Mouse (Mus musculus): ENCODE measurements at regions not wholly inside any gene's neighbourhood (a gene's known extent, or its start where the extent isn't known, plus 50 kb on each side); places are given as distances from the start of the nearest gene placed in this dataset.

DNA sequence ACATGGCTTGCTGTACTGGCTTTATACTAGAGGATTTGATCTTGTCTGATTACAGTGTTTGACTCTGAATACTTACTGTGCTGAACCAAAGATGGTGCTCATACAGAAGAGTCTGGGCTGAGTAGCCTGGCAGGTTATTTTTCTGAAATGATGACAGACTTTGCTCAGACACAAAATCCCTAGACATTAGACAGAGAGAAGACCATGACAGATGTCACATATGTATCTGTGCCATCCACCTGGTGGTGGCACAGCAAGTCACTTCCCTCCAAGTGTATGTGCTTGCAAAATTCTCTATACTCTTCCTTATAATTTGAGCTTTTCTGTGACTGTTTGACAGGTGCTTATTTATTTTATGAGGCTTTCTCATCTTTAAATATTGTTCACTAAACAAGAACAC is 80.7 kb downstream of the Gm7361 start:
- Histone ChIP-seq H3K4me1 (replicated peaks; ENCODE audit: control insufficient read depth, insufficient read depth) (no peaks in the 10 kb centered on the region), H3K9ac (ENCODE audit: low read length) (no peak overlapping the region), H3K4me3 (ENCODE audit: low read depth, low read length) (no peak overlapping the region), H3K9me3 (ENCODE audit: control insufficient read depth, low read length) (no peaks in the 10 kb centered on the region), H3K27ac (replicated peaks) (no peak overlapping the region), H3K36me3 (ENCODE audit: control insufficient read depth, insufficient read depth, low read length) (no peaks in the 10 kb centered on the region), H3K4me2 (replicated peaks; ENCODE audit: low read depth) (no peak overlapping the region), H3K27me3 (ENCODE audit: control insufficient read depth, insufficient read depth, low read length) (no peaks in the 10 kb centered on the region)
- DNase-seq (ENCODE audit: low spot score) (no peak), ATAC-seq (ENCODE audit: low FRiP score, low TSS enrichment) (no peak)
- TF ChIP-seq CTCF (IDR thresholded peaks at IDR 0.05; ENCODE audit: low read depth): no peak
- TF ChIP-seq EP300 (optimal IDR thresholded peaks at IDR 0.05): no peak

DNA sequence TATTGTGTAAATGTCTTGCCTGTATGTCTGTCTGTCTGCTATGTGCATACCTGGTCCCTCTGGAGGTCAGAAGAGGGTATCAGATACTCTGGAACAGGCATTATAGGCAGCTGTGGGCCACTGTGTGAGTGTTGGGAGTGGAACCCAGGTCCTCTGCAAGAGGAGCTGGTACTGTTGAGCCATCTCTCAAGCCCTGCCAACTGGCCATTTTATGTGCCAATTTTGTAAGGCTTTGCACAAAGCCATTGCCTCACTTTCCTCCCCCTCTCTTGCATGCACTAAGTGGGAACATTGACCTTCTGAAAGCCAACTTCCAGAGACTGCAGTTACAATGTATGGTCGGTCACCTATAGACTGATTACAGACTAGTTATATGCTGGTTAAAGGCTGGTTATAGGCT is 81.8 kb downstream of the Gm7361 start:
- DNase-seq (ENCODE audit: low spot score): no peak
- no peaks in the 10 kb centered on the region for H3K9me3 ChIP-seq (ENCODE audit: control insufficient read depth, low read length)
- 96% methylated on average over 1 of the region's 1 CpGs for WGBS
- TF ChIP-seq EP300 (optimal IDR thresholded peaks at IDR 0.05) (no peak), CTCF (IDR thresholded peaks at IDR 0.05; ENCODE audit: low read depth) (no peak)
- no peak overlapping the region for H3K27ac ChIP-seq (replicated peaks)
- no peaks in the 10 kb centered on the region for H3K36me3 ChIP-seq (ENCODE audit: control insufficient read depth, insufficient read depth, low read length)
- no peak overlapping the region for H3K9ac ChIP-seq (ENCODE audit: low read length)
- no peaks in the 10 kb centered on the region for H3K27me3 ChIP-seq (ENCODE audit: control insufficient read depth, insufficient read depth, low read length)
- no peaks in the 10 kb centered on the region for H3K4me1 ChIP-seq (replicated peaks; ENCODE audit: control insufficient read depth, insufficient read depth)
- H3K4me3 ChIP-seq (ENCODE audit: low read depth, low read length): no peak overlapping the region
- no peak overlapping the region for H3K4me2 ChIP-seq (replicated peaks; ENCODE audit: low read depth)
- ATAC-seq (ENCODE audit: low FRiP score, low TSS enrichment): no peak

DNA sequence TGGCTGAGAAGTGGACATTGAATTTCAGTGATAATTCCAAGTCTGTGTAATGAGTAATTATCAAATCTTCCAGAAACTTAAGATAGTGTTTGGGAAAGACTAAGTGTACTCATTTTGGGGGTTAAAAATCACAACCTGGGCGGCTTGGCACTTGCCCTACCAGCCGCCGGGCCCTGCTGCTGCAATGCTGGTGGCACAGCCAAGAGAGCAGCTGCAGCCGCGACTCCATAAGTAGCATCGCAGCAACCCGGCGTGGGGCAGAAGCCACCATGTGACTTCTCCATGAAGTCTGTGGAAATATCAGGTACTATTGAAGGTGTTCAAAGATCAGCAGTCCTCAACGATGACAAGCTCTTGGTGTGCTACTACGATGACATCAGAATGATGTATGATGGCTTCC is 97.7 kb downstream of the Gm7361 start:
- Histone ChIP-seq H3K4me3 (ENCODE audit: low read depth, low read length) (no peak overlapping the region), H3K4me1 (replicated peaks; ENCODE audit: control insufficient read depth, insufficient read depth) (no peaks in the 10 kb centered on the region), H3K27me3 (ENCODE audit: control insufficient read depth, insufficient read depth, low read length) (no peaks in the 10 kb centered on the region), H3K9me3 (ENCODE audit: control insufficient read depth, low read length) (no peaks in the 10 kb centered on the region), H3K4me2 (replicated peaks; ENCODE audit: low read depth) (no peak overlapping the region), H3K9ac (ENCODE audit: low read length) (no peak overlapping the region), H3K27ac (replicated peaks) (no peak overlapping the region), H3K36me3 (ENCODE audit: control insufficient read depth, insufficient read depth, low read length) (no peaks in the 10 kb centered on the region)
- TF ChIP-seq EP300 (optimal IDR thresholded peaks at IDR 0.05) (no peak), CTCF (IDR thresholded peaks at IDR 0.05; ENCODE audit: low read depth) (no peak)
- DNase-seq (ENCODE audit: low spot score) (no peak), ATAC-seq (ENCODE audit: low FRiP score, low TSS enrichment) (no peak)
- WGBS: 89% methylated on average over 10 of the region's 10 CpGs

DNA sequence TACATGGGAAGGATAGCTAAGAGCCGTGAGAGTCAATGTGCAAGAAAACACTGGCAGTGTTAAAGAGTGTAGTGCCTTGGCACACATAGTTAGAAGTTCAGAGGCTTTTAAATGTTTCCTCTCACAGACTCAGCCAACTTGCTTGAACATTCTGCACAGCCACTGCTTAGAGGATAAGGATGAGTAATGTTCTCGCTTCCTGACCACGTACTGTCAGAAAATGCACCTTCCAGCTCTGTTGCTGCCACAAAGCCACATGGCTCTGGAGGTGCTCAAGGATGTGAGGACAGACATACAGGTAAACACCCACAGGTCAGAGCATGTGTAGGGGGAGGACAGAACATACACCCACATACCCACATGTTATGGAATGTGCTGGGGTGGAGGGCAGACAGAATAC is 101.6 kb downstream of the Gm7361 start:
- no peak for DNase-seq (ENCODE audit: low spot score)
- no peak for ATAC-seq (ENCODE audit: low FRiP score, low TSS enrichment)
- no peak for TF ChIP-seq CTCF (IDR thresholded peaks at IDR 0.05; ENCODE audit: low read depth)
- no peak for TF ChIP-seq EP300 (optimal IDR thresholded peaks at IDR 0.05)
- 78% methylated on average over 3 of the region's 3 CpGs for WGBS
- H3K4me1 ChIP-seq (replicated peaks; ENCODE audit: control insufficient read depth, insufficient read depth): no peaks in the 10 kb centered on the region
- H3K9me3 ChIP-seq (ENCODE audit: control insufficient read depth, low read length): no peaks in the 10 kb centered on the region
- H3K36me3 ChIP-seq (ENCODE audit: control insufficient read depth, insufficient read depth, low read length): no peaks in the 10 kb centered on the region
- H3K27ac ChIP-seq (replicated peaks): no peak overlapping the region
- no peak overlapping the region for H3K9ac ChIP-seq (ENCODE audit: low read length)
- no peaks in the 10 kb centered on the region for H3K27me3 ChIP-seq (ENCODE audit: control insufficient read depth, insufficient read depth, low read length)
- H3K4me2 ChIP-seq (replicated peaks; ENCODE audit: low read depth): no peak overlapping the region
- no peak overlapping the region for H3K4me3 ChIP-seq (ENCODE audit: low read depth, low read length)

DNA sequence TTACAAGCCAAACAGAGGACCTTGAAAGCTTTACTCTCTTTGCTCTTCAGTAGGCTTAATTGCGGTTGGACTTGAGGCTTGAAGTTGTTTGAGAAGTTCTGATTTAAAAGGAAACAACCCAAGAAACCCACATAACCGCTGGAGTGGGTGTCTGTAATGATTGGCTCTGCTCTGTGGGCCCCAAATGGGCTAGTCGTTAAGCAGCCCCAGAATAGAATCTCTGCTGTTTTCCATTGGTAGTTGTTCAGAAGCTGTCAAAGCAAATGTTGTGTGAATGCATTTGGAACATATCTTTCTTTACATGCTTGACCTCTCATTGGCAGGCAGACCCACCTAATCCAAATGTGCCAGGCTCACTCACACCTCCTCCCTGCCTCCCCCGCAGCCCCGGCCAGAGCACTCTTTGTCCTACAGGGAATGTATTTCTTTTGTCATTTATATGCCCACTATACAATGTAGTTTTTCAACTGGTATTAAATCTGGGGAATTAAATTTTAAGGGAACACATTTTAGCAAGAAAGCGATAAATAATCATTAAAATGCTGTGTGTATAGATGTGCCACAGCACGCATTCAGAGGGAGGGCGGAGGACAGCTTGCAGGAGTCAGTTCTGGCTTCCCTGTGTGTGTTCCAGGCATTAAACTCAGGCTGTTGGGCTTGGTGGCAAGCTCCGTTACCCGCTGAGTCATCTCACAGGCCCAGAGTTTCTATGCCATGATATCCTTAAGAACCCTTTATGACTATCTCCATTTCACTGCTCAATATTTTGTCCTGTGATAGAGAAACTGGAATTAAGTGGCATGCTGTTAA is 116.9 kb downstream of the Gm7361 start:
- ATAC-seq (ENCODE audit: low FRiP score, low TSS enrichment) (no peak), DNase-seq (ENCODE audit: low spot score) (no peak)
- TF ChIP-seq CTCF (IDR thresholded peaks at IDR 0.05; ENCODE audit: low read depth) (no peak), EP300 (optimal IDR thresholded peaks at IDR 0.05) (no peak)
- 84% methylated on average over 10 of the region's 10 CpGs for whole genome bisulfite sequencing
- Histone ChIP-seq H3K4me1 (replicated peaks; ENCODE audit: control insufficient read depth, insufficient read depth) (no peaks in the 10 kb centered on the region), H3K4me2 (replicated peaks; ENCODE audit: low read depth) (no peak overlapping the region), H3K9me3 (ENCODE audit: control insufficient read depth, low read length) (no peaks in the 10 kb centered on the region), H3K9ac (ENCODE audit: low read length) (no peak overlapping the region), H3K4me3 (ENCODE audit: low read depth, low read length) (no peak overlapping the region), H3K36me3 (ENCODE audit: control insufficient read depth, insufficient read depth, low read length) (no peaks in the 10 kb centered on the region), H3K27me3 (ENCODE audit: control insufficient read depth, insufficient read depth, low read length) (no peaks in the 10 kb centered on the region), H3K27ac (replicated peaks) (no peak overlapping the region)

DNA sequence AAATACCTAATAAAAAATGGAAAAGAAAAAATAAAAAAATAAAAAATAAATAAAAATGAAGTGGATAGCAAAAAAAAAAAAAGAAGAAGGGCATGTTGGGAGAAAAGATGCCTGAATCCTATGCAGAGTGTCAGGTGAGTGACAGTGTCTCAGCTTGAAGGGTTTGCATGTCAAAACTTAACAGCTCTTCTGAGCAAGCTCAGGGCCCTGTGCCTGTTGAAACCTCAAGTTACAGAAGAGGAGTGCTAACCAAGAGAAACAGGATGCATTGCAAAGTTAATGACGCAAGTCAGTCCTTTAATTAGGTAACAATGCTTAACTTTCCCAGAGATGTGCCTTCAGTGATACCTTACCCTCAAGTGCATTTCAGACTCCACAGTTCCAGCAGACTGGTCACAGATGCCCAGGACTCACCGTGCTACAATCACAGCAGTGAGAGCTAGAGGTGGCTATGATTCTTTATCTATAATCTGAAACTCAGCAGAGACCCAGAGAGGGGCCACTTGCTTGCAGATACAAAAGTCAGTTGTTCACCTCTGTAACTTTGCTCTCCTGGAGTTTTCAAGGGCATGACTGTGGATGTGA is 149.7 kb downstream of the Gm7361 start:
- DNase-seq (ENCODE audit: low spot score) (no peak), ATAC-seq (ENCODE audit: low FRiP score, low TSS enrichment) (no peak)
- TF ChIP-seq CTCF (IDR thresholded peaks at IDR 0.05; ENCODE audit: low read depth) (no peak), EP300 (optimal IDR thresholded peaks at IDR 0.05) (no peak)
- no peak overlapping the region for H3K9ac ChIP-seq (ENCODE audit: low read length)
- 92% methylated on average over 2 of the region's 2 CpGs for WGBS
- no peak overlapping the region for H3K4me2 ChIP-seq (replicated peaks; ENCODE audit: low read depth)
- H3K36me3 ChIP-seq (ENCODE audit: control insufficient read depth, insufficient read depth, low read length): no peaks in the 10 kb centered on the region
- no peaks in the 10 kb centered on the region for H3K27me3 ChIP-seq (ENCODE audit: control insufficient read depth, insufficient read depth, low read length)
- no peak overlapping the region for H3K27ac ChIP-seq (replicated peaks)
- H3K9me3 ChIP-seq (ENCODE audit: control insufficient read depth, low read length): no peaks in the 10 kb centered on the region
- H3K4me3 ChIP-seq (ENCODE audit: low read depth, low read length): no peak overlapping the region
- H3K4me1 ChIP-seq (replicated peaks; ENCODE audit: control insufficient read depth, insufficient read depth): no peaks in the 10 kb centered on the region

All from stomach, postnatal 0 days (tissue).